Mouse (Mus musculus): ENCODE data around the gene Spn. TPM values are rescaled to one million over a fixed set of nuclear protein-coding genes. Genes with fewer than 3 reads are reported as not detected.
A peak's percentile ranks its signal among the peaks of the same experiment; 100 is the strongest.

Spn gene
- polyA plus RNA-seq, 1 experiment from 2014 or later, result 0.32 TPM

DNA sequence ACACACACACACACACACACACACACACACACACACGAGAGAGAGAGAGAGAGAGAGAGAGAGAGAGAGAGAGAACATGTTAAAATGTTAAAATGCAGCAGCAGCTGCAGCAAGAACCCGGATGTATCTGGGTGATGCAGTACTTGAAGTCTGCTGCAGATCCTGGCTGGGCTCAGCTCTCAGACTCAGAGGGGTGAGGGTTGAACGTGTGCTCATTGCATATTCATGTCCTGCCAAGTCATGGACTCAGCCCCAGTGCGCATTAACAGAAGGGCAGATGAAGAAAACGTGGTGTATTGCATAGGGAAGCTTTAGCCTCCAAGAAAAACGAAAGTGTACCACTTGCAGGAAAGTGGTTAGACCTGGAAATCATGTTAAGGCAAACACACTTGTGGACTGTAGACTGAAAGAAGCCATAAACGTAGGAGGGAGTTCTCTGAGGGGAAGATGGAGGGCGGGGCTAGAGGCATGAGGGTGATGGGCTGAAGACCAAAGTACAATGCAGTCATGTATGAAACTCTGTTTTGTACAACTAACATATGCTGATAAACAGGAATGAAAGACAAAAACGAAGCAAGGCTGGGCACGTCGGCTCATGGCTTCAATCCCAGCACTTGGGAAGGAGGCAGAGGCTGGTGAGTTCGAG, 23.9 kb downstream of the Spn start:
- Histone ChIP-seq H3K27ac (peak overlapping the region; percentile 82), H3K9me3 (replicated peaks) (no peaks in the 10 kb centered on the region), H3K4me3 (replicated peaks) (no peak overlapping the region), H3K27me3 (no peaks in the 10 kb centered on the region), H3K4me2 (0 out of 2 replicates have a peak overlapping the region, but pooled peaks have one; percentile 12), H3K36me3 (no peaks in the 10 kb centered on the region), H3K4me1 (peaks cover 46% of the 10 kb centered on the region), H3K9ac (no peak overlapping the region)
- WGBS, result 50% methylated on average over 11 of the region's 12 CpGs
- 0 out of 2 replicates have a peak, but pooled peaks have one; percentile 44 for ATAC-seq (replicated peaks; ENCODE audit: low FRiP score)

DNA sequence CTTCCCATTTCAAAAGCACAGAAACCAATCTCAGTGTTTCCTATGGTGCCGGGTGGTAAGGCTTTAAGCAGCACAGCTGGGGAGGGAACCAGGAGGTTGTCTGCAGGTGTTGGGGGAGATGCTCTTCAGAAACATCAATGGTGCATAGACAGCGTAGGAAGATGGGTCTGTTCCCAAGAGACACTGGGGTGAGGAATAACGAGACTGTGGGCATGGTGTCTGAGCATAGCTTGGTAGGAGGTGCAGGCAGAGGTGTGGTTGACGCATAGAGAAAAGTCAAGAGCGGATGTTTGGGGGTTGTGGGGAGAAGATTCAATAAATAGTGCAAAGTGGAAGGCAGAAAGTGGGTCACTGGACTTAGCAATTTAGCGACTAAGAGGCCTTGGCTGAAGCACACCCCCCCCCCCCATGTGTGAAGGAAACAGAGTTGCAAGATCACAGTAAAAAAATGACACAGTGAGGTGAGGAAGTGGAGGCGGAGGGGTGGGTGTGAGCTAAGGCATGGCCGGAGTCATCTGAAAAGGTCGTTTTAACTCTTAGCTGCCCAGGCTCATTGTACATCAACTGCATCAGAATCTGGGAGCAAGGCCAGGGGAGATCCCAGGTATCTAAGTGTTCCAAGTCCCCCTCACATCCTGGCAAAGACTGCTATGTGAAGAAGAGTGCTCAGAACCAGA, 24.6 kb downstream of the Spn start:
- H3K4me3 ChIP-seq (replicated peaks), result no peak overlapping the region
- peak overlapping the region; percentile 82; the same call in 1 of the 2 replicates for H3K27ac ChIP-seq
- no peak for ATAC-seq (replicated peaks; ENCODE audit: low FRiP score)
- H3K27me3 ChIP-seq, result no peaks in the 10 kb centered on the region
- no peak overlapping the region for H3K4me2 ChIP-seq
- H3K9ac ChIP-seq, result no peak overlapping the region
- no peaks in the 10 kb centered on the region for H3K9me3 ChIP-seq (replicated peaks)
- peaks cover 39% of the 10 kb centered on the region for H3K4me1 ChIP-seq
- whole genome bisulfite sequencing, result 35% methylated on average over 9 of the region's 9 CpGs
- no peaks in the 10 kb centered on the region for H3K36me3 ChIP-seq

DNA sequence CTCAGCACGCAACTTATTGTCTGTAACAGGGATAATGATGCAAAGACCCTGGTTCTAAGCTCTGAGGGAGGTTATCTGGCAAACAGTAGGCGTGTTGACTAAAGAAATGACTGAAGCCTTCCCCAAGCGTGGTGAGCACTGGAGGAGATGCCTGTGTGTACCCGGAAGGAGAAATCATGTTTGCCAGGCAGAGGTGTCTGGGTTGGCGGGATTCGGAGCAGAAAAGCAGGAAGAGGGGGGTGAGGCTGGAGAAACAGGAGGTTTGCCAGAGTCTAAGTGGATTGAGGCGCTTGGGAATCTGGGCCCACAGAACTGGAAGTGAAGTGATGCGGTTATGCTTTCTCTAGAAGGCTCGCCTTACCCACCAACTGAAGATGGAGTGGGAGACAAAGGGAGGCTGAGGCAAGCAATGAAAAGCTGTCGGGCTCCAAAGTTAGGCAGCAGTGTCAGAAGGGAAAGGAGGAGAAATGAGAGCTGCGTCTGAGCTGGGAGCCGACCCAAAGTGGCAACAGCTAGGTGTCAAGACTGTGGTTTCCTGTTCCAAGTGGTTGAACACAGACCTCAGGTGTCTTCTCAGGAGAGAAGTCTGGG, 25.3 kb downstream of the Spn start:
- Histone ChIP-seq H3K4me3 (replicated peaks) (no peak overlapping the region), H3K27me3 (no peaks in the 10 kb centered on the region)
- 75% methylated on average over 12 of the region's 12 CpGs for WGBS

DNA sequence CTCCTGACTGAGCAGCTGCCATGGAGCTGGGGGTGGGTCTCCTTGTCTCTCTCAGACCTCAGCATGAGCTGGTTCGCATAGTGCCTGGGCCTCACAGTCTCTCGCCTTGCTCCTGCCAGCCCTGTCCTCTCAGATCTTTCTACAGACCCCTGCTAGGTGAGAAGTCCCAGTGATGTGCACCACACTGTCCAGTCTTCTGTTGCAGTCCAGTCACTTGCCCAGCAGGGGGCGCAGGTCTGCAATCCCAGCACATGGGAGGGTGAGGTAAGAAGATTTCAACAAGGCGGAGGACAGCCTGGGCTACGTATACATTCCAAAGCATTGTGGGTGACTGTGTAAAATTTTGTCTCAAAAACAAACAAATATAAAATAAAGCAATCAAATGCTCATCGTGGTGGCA, 26.2 kb downstream of the Spn start:
- Histone ChIP-seq H3K27me3 (no peaks in the 10 kb centered on the region), H3K4me1 (peaks cover 27% of the 10 kb centered on the region), H3K27ac (no peak overlapping the region), H3K4me3 (replicated peaks) (no peak overlapping the region), H3K9ac (no peak overlapping the region), H3K36me3 (no peaks in the 10 kb centered on the region), H3K9me3 (replicated peaks) (no peaks in the 10 kb centered on the region), H3K4me2 (no peak overlapping the region)
- 46% methylated on average over 6 of the region's 6 CpGs for WGBS
- ATAC-seq (replicated peaks; ENCODE audit: low FRiP score), result no peak

More for the DNA sequence above, 25.3 kb downstream of the Spn start:
- H3K4me2 ChIP-seq, result no peak overlapping the region
- H3K36me3 ChIP-seq, result no peaks in the 10 kb centered on the region
- no peak for ATAC-seq (replicated peaks; ENCODE audit: low FRiP score)
- peaks cover 33% of the 10 kb centered on the region for H3K4me1 ChIP-seq
- no peak overlapping the region for H3K27ac ChIP-seq
- no peaks in the 10 kb centered on the region for H3K9me3 ChIP-seq (replicated peaks)
- H3K9ac ChIP-seq, result no peak overlapping the region

DNA sequence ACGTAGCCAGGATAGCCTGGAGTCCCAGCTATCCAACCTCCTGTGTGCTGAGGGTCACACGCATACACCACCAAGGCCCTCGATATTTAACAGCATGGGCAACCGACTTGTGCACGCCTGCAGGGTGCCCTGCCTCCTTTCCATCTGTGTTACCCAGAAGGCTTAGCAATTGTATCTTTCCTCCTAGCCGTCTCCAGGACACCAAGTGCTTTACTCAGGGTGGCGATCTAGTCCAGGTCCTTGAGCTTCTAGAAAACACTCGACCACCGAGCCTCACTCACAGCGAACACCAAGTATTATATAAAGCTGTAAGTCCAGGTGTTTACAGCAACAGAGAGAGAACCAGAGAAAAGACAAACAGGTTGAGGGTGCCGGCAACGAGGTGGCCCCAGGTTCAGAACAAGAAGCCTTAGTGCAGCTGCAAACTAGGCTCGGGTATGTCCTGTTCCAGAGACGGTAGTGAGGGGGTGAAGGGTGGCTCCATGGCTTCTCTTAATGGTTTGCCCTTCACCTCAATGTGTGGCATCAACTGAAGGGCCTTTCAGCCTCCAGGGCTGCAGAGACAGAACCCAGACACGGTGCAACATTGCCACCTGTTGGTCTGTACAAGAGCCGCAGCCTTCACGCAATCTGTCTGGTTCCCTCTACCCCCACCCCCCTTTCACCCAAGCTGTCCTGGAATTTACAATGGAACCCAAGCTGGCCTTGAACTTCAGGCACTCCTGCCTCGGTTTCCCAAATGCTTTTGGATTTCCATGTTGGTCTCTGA, 27.2 kb downstream of the Spn start:
- Histone ChIP-seq H3K9me3 (replicated peaks) (no peaks in the 10 kb centered on the region), H3K9ac (no peak overlapping the region), H3K4me2 (no peak overlapping the region), H3K27ac (no peak overlapping the region), H3K4me3 (replicated peaks) (no peak overlapping the region), H3K4me1 (peaks cover 20% of the 10 kb centered on the region), H3K27me3 (no peaks in the 10 kb centered on the region), H3K36me3 (no peaks in the 10 kb centered on the region)
- no peak for ATAC-seq (replicated peaks; ENCODE audit: low FRiP score)
- 46% methylated on average over 18 of the region's 18 CpGs for WGBS

DNA sequence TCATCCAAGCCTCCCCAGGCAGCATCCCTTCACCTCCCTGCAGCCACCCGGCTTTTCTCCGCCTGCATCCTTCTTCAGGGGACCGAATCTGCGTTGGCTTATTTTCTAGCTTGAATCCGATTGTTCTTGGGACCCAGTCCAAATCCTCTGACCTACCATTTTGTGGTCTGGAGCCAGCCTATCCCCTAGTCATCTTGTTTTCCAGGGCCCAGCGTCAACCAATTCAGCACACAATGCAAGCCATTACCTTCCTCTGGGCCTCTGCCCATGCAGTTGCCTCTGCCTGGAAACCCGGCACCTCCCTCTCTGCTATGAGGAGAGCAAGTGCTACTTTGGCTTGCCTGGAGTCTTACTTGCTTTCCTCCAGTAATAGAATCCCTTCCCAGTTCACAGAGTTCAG, 32.1 kb downstream of the Spn start:
- Histone ChIP-seq H3K36me3 (no peaks in the 10 kb centered on the region), H3K27ac (no peak overlapping the region), H3K4me1 (peaks cover 10% of the 10 kb centered on the region), H3K4me3 (replicated peaks) (no peak overlapping the region), H3K9ac (no peak overlapping the region), H3K4me2 (no peak overlapping the region), H3K27me3 (no peaks in the 10 kb centered on the region), H3K9me3 (replicated peaks) (no peaks in the 10 kb centered on the region)
- WGBS, result 75% methylated on average over 7 of the region's 7 CpGs
- ATAC-seq (replicated peaks; ENCODE audit: low FRiP score), result no peak

DNA sequence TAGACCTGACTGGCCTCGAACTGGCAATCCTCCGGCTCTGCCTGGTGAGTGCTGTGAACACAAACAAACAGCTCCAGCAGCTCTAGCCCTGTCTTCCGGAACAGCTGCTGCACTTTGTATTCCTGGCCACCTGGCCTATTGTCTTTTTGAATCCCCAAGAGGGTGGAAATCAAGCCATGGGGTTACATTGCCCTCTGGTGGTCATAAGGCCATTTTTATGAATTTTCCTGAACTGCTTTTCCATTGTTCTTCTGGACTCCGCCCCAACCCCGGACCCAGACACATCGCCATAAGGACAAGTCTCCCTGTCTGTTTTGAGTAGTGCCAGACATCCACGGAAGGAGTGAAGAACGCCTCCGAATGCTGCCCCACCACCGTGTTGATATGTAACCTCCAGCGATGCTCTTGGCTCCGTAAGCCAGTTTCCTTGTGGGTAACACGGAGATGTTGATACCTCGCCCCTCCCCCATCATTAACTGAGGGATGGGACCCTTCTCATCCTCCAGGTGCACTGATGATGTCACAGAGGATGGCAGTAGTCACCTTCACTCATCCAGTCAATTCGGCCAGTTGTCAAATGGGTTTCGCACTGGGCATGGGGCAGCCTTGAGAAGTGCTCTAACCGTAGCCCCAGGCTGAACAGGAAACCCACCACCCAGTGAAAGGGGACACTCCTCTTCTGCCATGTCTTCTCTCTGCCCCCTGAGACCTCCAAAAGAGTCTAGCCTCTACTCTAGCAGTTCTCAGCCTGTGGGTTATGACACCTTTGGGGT, 32.9 kb downstream of the Spn start:
- 12% methylated on average over 17 of the region's 17 CpGs for WGBS
- peak; percentile 84 for ATAC-seq (replicated peaks; ENCODE audit: low FRiP score)
- H3K9me3 ChIP-seq (replicated peaks), result no peaks in the 10 kb centered on the region
- no peaks in the 10 kb centered on the region for H3K27me3 ChIP-seq
- peaks cover 10% of the 10 kb centered on the region for H3K4me1 ChIP-seq
- peak overlapping the region; percentile 11; the same call in 1 of the 2 replicates for H3K27ac ChIP-seq
- H3K36me3 ChIP-seq, result no peaks in the 10 kb centered on the region
- peak overlapping the region; percentile 39 for H3K4me3 ChIP-seq (replicated peaks)
- H3K4me2 ChIP-seq, result peak overlapping the region; percentile 60
- peak overlapping the region; percentile 24; the same call in 1 of the 2 replicates for H3K9ac ChIP-seq

DNA sequence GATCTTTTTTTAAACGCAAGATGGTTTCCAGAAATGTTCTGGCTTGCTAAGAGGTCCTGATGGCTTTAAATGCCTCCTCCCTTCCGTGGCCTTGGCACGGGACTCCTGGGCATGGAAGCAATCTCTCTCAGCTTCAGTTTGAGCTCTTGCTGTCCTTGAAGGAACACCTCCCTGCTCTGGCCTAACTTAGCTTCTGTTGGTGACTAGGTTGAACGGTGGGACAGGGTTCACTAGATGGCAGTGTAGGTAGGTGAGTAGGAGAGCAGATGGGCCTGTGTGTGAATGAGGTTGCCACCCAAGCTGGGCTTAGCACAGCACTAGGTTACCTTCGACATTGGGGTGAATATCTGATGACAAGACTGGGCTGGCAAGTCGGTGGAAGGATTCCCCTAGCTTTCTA, 33.7 kb downstream of the Spn start:
- peaks cover 10% of the 10 kb centered on the region for H3K4me1 ChIP-seq
- H3K27me3 ChIP-seq, result no peaks in the 10 kb centered on the region
- H3K9ac ChIP-seq, result no peak overlapping the region
- ATAC-seq (replicated peaks; ENCODE audit: low FRiP score), result 0 out of 2 replicates have a peak, but pooled peaks have one; percentile 27
- H3K4me2 ChIP-seq, result no peak overlapping the region
- no peaks in the 10 kb centered on the region for H3K36me3 ChIP-seq
- no peak overlapping the region for H3K4me3 ChIP-seq (replicated peaks)
- no peaks in the 10 kb centered on the region for H3K9me3 ChIP-seq (replicated peaks)
- 70% methylated on average over 6 of the region's 6 CpGs for WGBS
- peak overlapping the region; percentile 11; the same call in 1 of the 2 replicates for H3K27ac ChIP-seq

DNA sequence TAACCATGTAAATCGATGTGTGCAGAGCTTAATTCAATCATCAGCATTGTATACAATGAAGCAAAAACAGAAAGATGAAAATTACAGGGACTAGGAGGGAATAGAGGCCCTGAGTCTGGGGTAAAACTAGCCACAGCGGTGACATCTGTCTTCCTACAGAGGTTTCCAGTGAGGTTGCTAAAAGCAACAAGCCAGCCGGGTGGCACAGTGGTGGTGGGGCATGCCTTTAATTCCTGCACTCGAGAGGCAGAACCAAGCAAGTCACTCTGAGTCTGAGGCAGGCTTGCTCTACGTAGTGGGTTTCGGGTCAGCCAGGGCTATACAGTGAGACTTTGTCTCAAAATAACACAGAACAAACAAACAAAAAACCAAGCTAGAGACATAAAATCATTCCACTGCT, 35.5 kb downstream of the Spn start:
- Histone ChIP-seq H3K9ac (no peak overlapping the region), H3K4me3 (replicated peaks) (no peak overlapping the region), H3K4me1 (peaks cover 10% of the 10 kb centered on the region), H3K27me3 (no peaks in the 10 kb centered on the region), H3K27ac (no peak overlapping the region), H3K36me3 (no peaks in the 10 kb centered on the region), H3K4me2 (no peak overlapping the region), H3K9me3 (replicated peaks) (no peaks in the 10 kb centered on the region)
- WGBS, result 84% methylated on average over 6 of the region's 6 CpGs
- ATAC-seq (replicated peaks; ENCODE audit: low FRiP score), result no peak

DNA sequence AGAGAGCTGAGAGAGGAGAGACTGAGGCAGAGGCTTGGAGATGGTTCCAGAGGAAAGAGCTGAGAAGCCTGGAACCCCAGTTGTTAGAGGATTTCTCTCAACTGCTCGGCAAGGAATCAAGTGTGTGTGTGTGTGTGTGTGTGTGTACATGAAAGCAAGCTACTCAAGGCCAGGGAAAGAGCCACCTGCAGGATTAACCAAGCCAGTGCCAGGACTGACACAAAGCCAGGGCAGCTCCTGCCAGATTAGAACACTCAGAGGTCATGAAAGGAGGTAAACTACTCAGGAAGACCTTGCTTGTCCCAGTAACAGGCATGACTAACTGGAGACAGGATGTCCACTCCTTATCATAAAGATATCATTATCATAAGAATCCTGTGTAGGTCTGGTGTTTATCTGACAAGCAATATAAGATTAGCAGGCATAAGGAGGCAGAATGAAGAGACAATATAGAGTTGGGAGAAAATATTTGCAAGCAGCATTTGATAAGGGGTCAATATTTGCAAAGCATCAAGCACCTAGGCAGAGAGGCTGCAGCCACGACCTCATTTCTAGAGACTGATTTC, 36.1 kb downstream of the Spn start:
- H3K4me1 ChIP-seq, result peaks cover 10% of the 10 kb centered on the region
- 52% methylated on average over 2 of the region's 2 CpGs for WGBS
- H3K4me2 ChIP-seq, result no peak overlapping the region
- ATAC-seq (replicated peaks; ENCODE audit: low FRiP score), result no peak
- no peak overlapping the region for H3K9ac ChIP-seq
- H3K36me3 ChIP-seq, result no peaks in the 10 kb centered on the region
- no peaks in the 10 kb centered on the region for H3K27me3 ChIP-seq
- no peak overlapping the region for H3K4me3 ChIP-seq (replicated peaks)
- H3K9me3 ChIP-seq (replicated peaks), result no peaks in the 10 kb centered on the region
- H3K27ac ChIP-seq, result no peak overlapping the region

DNA sequence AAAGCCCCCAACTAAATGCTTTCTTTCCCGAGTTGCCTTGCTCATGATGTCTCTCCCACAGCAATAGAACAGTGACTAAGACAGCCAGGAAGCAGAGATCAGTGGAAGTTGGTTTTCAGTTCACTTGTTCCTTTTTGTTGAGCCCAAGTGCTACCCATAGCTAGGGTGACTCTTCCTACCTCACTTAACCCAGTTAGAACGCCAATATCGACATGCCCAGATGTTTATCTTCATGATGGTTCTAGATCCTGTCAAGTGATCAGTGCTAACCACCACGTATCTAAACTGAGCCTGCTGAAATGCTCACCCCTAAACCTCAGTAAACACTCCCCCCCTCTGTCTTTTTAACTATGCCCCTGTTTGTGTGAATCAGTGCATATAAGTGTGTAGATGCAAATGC, 38.1 kb downstream of the Spn start:
- ATAC-seq (replicated peaks; ENCODE audit: low FRiP score), result no peak
- H3K4me3 ChIP-seq (replicated peaks), result no peak overlapping the region
- H3K27me3 ChIP-seq, result no peaks in the 10 kb centered on the region
- H3K4me1 ChIP-seq, result peaks cover 6% of the 10 kb centered on the region; the same call in 1 of the 2 replicates
- H3K9ac ChIP-seq, result no peak overlapping the region
- no peaks in the 10 kb centered on the region for H3K9me3 ChIP-seq (replicated peaks)
- WGBS, result 80% methylated on average over 4 of the region's 4 CpGs
- H3K27ac ChIP-seq, result no peak overlapping the region
- no peak overlapping the region for H3K4me2 ChIP-seq
- no peaks in the 10 kb centered on the region for H3K36me3 ChIP-seq
